Mouse (Mus musculus) liver, embryonic 13.5 days (tissue): ENCODE measurements around the gene Abcc5. TPM values are rescaled to one million over a fixed set of nuclear protein-coding genes. Genes with fewer than 3 reads are reported as not detected.
"Not testable (repeated sequence)": the region's sequence is repeated elsewhere in the genome, so short reads cannot be mapped to it uniquely, and the experiment has no call there.

Experiments used
- ATAC-seq: fragments of 200-750 bp; cut with Nextera tagmentation; 2 replicates; pipeline ENCODE4 v1.8.0; 2017; ENCODE audit warnings: low read depth, mild to moderate bottlenecking, moderate number of reproducible peaks, moderate library complexity
- DNase-seq: peaks from one replicate; pipeline ENCODE4 v3.0.0; 2022
- H3K27ac ChIP-seq: fragments of 300-500 bp; sonication (generic); 2 replicates; pipeline ENCODE4 v1.5.1; 2015; ENCODE audit warnings: moderate library complexity, mild to moderate bottlenecking, inconsistent platforms
- H3K27me3 ChIP-seq: fragments of 300-500 bp; sonication (generic); 2 replicates; pipeline ENCODE4 v1.6.1; 2015; ENCODE audit warnings: mild to moderate bottlenecking, inconsistent platforms
- H3K36me3 ChIP-seq: fragments of 300-500 bp; sonication (generic); 2 replicates; pipeline ENCODE4 v1.6.1; 2015; ENCODE audit warnings: mild to moderate bottlenecking, inconsistent platforms
- H3K4me1 ChIP-seq: fragments of 300-500 bp; sonication (generic); replicated peaks from 2 replicates; pipeline ENCODE4 v1.6.1; 2015; ENCODE audit warnings: inconsistent platforms
- H3K4me2 ChIP-seq: fragments of 300-500 bp; sonication (generic); 2 replicates; pipeline ENCODE4 v1.6.1; 2015; ENCODE audit warnings: inconsistent platforms, mild to moderate bottlenecking, moderate library complexity
- H3K4me3 ChIP-seq: fragments of 300-500 bp; sonication (generic); replicated peaks from 2 replicates; pipeline ENCODE4 v1.5.1; 2015; ENCODE audit warnings: mild to moderate bottlenecking, inconsistent platforms
- H3K9ac ChIP-seq: fragments of 300-500 bp; sonication (generic); 2 replicates; pipeline ENCODE4 v1.6.1; 2015; ENCODE audit warnings: mild to moderate bottlenecking, inconsistent platforms
- H3K9me3 ChIP-seq: fragments of 300-500 bp; sonication (generic); replicated peaks from 2 replicates; pipeline ENCODE4 v1.6.1; 2016; ENCODE audit warnings: inconsistent platforms
- WGBS: fragments of 180-500 bp; shearing (Covaris S2); methylation state at CpG from one replicate; pipeline ENCODE4 v1.1.7; 2015; ENCODE audit not compliant: insufficient replicate concordance; 5-methylcytosine and 5-hydroxymethylcytosine counted together
- polyA plus RNA-seq: library from polyadenylated mRNA; unstranded; fragments of >200 nt; fragmentation: Nextera tagmentation; extraction: Ambion mirVana; gene quantifications from 2 replicates; pipeline ENCODE4 v1.2.1, GENCODE M21; 2015

Abcc5 gene
- polyA plus RNA-seq, 1 experiment from 2014 or later: 16.0 TPM

DNA sequence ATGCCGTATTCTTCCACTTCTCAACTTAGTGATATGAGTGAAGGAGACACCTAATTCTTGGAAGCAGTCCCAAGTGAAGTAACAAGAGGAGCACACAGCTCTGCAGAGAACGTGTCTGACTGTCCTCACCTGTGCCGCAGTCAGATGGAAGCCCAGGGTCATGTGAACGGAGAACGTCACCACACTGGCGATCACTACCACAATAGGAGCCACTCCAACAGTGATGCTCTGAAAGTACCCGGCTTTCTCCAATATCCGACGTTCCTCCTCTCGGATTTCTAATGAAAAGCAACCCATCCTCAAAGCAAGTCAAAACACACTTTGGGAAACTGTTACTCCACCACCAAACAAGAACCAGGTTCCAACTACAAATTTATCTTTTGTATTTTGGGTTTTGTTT is 29.3 kb downstream of the Abcc5 start:
- Histone ChIP-seq H3K4me2 (no peak overlapping the region), H3K4me1 (no peaks in the 10 kb centered on the region), H3K9me3 (no peaks in the 10 kb centered on the region), H3K27me3 (no peaks in the 10 kb centered on the region), H3K36me3 (peaks cover 77% of the 10 kb centered on the region), H3K27ac (no peak overlapping the region), H3K4me3 (no peak overlapping the region), H3K9ac (no peak overlapping the region)
- ATAC-seq (no peak), DNase-seq (no peak)
- 84% methylated on average over 10 of the region's 10 CpGs for WGBS

DNA sequence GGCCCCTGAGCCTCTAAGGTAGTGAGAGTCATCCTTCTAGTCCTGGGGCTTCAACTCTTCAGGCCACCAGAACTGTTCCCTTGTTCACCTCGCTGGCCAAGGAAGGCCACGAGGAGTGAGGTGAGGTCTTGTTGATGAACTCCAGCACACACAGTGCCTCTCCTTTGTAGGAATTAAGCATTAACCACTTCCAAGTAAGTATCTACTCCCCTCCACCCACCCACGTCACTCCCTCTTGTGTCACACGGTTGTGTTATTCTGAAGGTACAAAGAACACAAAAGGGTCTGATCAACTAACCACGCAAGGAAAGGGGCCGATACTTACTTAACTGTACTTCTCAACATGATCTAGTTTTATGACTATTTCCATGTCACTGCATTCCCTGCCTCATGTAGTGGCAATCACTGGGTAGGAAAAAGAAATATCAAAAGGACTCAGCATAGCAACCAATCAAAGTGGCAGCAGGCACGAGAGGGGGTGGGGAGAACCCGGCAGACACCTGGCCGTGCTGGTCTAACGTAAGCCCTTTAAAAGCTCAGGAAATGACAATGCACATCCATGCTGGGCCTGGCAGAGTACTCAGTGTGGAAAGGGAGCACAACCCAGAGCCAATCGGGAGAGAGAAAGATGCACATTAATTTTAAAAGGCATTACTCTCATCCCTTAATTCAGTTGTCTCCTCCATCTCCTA is 30.8 kb downstream of the Abcc5 start:
- DNase-seq (no peak), ATAC-seq (no peak)
- peaks cover 79% of the 10 kb centered on the region for H3K36me3 ChIP-seq
- H3K9ac ChIP-seq: no peak overlapping the region
- H3K4me1 ChIP-seq: no peaks in the 10 kb centered on the region
- no peak overlapping the region for H3K4me3 ChIP-seq
- no peaks in the 10 kb centered on the region for H3K9me3 ChIP-seq
- no peak overlapping the region for H3K4me2 ChIP-seq
- 78% methylated on average over 11 of the region's 11 CpGs for WGBS
- no peak overlapping the region for H3K27ac ChIP-seq
- no peaks in the 10 kb centered on the region for H3K27me3 ChIP-seq

DNA sequence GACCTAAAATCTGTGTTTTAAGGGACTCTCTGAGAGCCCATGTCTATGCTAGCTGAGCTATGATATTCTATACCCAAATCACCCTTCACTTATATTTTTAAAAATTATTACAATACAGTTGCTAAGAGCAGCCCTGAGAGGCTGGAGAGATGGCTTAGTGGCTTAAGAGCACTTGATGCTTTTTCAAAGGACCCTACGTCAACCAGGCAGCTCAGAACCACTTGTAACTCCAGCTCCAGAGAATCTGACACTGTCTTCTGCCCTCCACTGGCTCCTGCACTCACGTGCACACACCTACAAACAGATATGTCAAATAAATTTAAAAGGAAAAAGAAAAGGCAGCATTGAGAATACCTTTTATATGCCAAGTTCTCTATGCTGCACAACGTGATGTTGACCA is 34.4 kb downstream of the Abcc5 start:
- no peaks in the 10 kb centered on the region for H3K27me3 ChIP-seq
- H3K36me3 ChIP-seq: peaks cover 84% of the 10 kb centered on the region
- ATAC-seq (no peak), DNase-seq (no peak)
- WGBS: 70% methylated on average over 3 of the region's 3 CpGs
- no peak overlapping the region for H3K4me2 ChIP-seq
- H3K9ac ChIP-seq: no peak overlapping the region
- H3K4me1 ChIP-seq: no peaks in the 10 kb centered on the region
- no peak overlapping the region for H3K27ac ChIP-seq
- H3K9me3 ChIP-seq: no peaks in the 10 kb centered on the region
- no peak overlapping the region for H3K4me3 ChIP-seq

DNA sequence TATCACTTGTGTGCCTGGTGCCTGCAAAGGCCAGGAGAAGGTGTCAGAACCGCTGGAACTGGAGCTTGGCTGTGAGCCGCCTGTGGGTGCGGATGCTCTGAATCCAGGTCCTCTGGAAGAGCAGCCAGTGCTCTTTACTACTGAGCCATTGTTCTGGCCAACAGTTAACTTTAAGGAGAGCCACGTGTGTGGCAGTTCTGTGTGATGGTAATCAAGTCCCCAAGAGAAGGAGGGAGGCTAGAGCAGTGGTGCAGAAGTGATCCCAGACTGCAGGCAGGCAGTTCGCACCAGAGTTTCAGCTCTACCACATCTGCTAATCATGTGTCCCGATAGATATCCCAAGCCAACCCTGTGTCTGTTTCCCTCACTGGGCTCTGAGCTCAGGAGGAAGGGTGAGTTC is 36.0 kb downstream of the Abcc5 start:
- H3K4me1 ChIP-seq: no peaks in the 10 kb centered on the region
- no peak overlapping the region for H3K27ac ChIP-seq
- no peak overlapping the region for H3K4me3 ChIP-seq
- H3K36me3 ChIP-seq: peaks cover 74% of the 10 kb centered on the region
- ATAC-seq (no peak), DNase-seq (no peak)
- 75% methylated on average over 6 of the region's 6 CpGs for WGBS
- no peaks in the 10 kb centered on the region for H3K27me3 ChIP-seq
- no peak overlapping the region for H3K9ac ChIP-seq
- H3K9me3 ChIP-seq: no peaks in the 10 kb centered on the region
- no peak overlapping the region for H3K4me2 ChIP-seq

DNA sequence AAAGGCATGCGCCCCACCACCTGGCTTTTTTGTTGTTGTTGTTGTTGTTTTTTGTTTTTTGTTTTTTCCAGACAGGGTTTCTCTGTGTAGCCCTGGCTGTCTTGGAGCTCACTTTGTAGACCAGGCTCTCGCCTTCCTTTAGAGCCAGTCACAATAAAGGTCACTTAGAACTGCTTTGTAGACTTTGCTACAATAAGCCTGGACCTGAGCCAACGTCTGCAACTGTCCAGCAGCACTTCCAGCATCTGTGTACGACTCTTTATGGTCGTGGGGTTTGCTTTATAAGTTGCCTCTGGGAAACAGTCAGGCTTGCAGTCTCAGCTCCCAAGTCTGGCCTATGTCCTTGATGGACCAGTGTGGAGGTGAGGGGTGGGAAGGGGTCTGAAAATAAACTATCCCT is 45.2 kb downstream of the Abcc5 start:
- DNase-seq (no peak), ATAC-seq (no peak)
- H3K4me3 ChIP-seq: no peak overlapping the region

DNA sequence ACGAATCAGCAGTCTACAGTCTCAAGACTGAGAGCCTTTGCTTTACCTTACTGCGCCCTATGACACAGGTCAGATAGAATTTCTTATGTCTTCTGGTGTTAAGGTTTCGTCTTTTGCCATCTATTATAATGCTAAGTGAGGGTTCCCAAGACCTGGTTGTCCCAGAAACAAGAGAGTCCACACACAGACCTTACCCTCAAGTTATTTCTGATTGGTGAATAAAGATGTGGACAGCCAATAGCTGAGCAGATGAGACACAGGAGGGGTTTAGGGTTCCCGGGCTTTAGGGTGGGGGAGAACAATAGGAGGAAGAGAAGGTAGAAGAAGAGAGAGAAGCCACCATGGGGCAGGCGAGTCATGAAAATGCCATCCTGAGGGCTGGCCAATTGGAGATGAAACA is 50.9 kb downstream of the Abcc5 start:
- peaks cover 70% of the 10 kb centered on the region for H3K36me3 ChIP-seq
- WGBS: 84% methylated on average over 5 of the region's 5 CpGs
- H3K4me1 ChIP-seq: peaks cover 11% of the 10 kb centered on the region
- no peak overlapping the region for H3K27ac ChIP-seq
- ATAC-seq: no peak
- no peak overlapping the region for H3K4me3 ChIP-seq
- H3K9me3 ChIP-seq: no peaks in the 10 kb centered on the region
- H3K9ac ChIP-seq: no peak overlapping the region
- DNase-seq: no peak
- H3K4me2 ChIP-seq: no peak overlapping the region
- no peaks in the 10 kb centered on the region for H3K27me3 ChIP-seq

More for the DNA sequence above, 45.2 kb downstream of the Abcc5 start:
- H3K4me1 ChIP-seq: 0 out of 2 replicates have a peak, but pooled peaks cover 2% of the 10 kb centered on the region
- H3K27me3 ChIP-seq: no peaks in the 10 kb centered on the region
- H3K36me3 ChIP-seq: peaks cover 35% of the 10 kb centered on the region
- H3K27ac ChIP-seq: no peak overlapping the region
- H3K4me2 ChIP-seq: no peak overlapping the region
- no peaks in the 10 kb centered on the region for H3K9me3 ChIP-seq
- 68% methylated on average over 5 of the region's 5 CpGs for WGBS
- H3K9ac ChIP-seq: no peak overlapping the region

DNA sequence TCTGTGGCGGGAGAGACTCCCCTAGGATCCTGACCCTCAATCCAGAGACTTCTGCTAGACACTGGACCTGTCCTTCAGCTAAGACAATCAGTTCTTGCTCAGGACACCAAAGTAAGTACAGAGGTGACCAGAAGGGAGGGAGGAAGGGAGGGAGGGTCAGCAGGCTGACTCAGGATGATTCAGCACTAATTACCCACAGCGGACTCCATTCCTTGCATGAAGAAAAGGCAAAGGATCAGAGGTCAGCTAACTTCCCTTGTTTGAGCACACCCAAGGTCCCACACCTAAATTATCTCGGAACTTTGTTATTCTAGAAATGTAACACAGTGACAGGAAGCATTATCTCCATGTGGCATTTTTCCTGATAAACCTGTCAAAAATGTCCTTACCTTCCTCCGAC is 54.5 kb downstream of the Abcc5 start:
- DNase-seq: peak; percentile 53
- H3K4me2 ChIP-seq: no peak overlapping the region
- peak overlapping the region; percentile 54 for H3K27ac ChIP-seq

DNA sequence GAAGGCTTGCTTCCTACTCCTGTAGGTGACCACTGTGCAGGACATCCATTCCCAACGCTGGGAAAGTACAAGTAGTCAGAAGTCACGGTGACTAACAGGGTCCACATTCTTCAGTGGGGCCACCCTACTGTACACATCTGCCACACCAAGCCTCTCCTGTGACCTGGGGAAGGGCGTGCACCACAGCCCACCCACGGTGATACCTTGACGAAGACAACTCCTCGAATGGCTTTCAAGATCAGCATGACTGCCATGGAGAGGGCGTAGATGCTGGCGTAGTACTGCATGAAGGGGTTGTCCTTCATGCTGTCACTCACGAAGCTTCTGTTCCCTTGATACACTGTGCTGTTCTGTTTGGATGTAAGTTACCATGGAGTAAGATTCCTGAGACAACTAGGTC is 58.0 kb downstream of the Abcc5 start:
- peaks cover 11% of the 10 kb centered on the region for H3K4me1 ChIP-seq
- H3K36me3 ChIP-seq: peaks cover 75% of the 10 kb centered on the region

More for the DNA sequence above, 54.5 kb downstream of the Abcc5 start:
- 42% methylated on average over 4 of the region's 4 CpGs for WGBS
- Histone ChIP-seq H3K27me3 (no peaks in the 10 kb centered on the region), H3K4me3 (no peak overlapping the region), H3K36me3 (peaks cover 72% of the 10 kb centered on the region), H3K9ac (no peak overlapping the region), H3K9me3 (no peaks in the 10 kb centered on the region), H3K4me1 (peaks cover 11% of the 10 kb centered on the region)
- ATAC-seq: peak; percentile 66; the same call in 1 of the 2 replicates

DNA sequence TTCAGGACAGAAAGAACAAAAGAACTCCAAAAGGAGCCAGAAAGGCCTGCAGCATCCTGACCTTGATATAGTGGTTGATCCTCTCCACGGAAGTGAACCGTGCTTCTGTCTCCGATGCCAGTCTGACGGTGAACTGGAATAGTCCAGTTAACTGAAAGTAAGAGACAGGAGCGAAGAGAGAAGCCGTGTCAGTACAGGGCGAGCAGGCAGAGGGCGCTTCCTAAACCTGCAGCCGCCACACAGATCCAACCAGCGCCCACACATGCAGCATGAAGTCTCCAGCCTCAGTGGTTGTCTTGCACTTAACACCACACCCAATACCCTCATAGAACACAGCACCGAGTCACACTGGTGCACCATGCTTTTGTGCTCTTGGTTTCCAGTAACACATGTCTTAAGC is 64.1 kb downstream of the Abcc5 start:
- Histone ChIP-seq H3K27me3 (no peaks in the 10 kb centered on the region), H3K9ac (no peak overlapping the region), H3K36me3 (peaks cover 79% of the 10 kb centered on the region), H3K4me3 (no peak overlapping the region), H3K9me3 (no peaks in the 10 kb centered on the region), H3K4me1 (peaks cover 4% of the 10 kb centered on the region; the same call in 1 of the 2 replicates), H3K4me2 (no peak overlapping the region), H3K27ac (no peak overlapping the region)
- WGBS: 87% methylated on average over 11 of the region's 11 CpGs
- ATAC-seq (no peak), DNase-seq (no peak)

More for the DNA sequence above, 58.0 kb downstream of the Abcc5 start:
- H3K4me3 ChIP-seq: no peak overlapping the region
- H3K9me3 ChIP-seq: no peaks in the 10 kb centered on the region
- H3K27ac ChIP-seq: no peak overlapping the region
- ATAC-seq (no peak), DNase-seq (no peak)
- no peak overlapping the region for H3K4me2 ChIP-seq
- H3K9ac ChIP-seq: no peak overlapping the region
- WGBS: 87% methylated on average over 9 of the region's 9 CpGs
- no peaks in the 10 kb centered on the region for H3K27me3 ChIP-seq

DNA sequence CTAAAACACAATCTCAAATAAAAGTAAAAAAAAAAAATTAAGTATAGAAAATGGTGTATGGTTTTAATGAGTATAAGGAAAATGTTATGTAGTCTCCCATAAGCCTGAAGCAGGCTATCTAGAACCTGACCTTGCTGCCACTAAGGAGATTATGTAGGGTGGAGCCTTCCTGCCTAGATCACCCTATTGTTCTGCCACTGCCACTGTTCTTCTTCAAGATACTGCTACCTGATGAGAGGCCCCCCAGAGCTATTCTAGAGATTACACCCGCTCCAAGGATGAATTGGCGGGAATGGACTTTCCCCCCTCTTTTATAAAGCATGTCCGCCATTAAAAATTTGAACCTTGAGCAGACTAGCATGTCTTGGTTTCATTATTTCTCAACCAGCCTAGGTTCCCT is 64.7 kb downstream of the Abcc5 start:
- DNase-seq, H3K9me3 ChIP-seq, H3K4me1 ChIP-seq, H3K27ac ChIP-seq, H3K27me3 ChIP-seq, H3K4me3 ChIP-seq, H3K4me2 ChIP-seq, H3K9ac ChIP-seq, ATAC-seq: not testable (repeated sequence)
- WGBS: 61% methylated on average over 3 of the region's 3 CpGs
- H3K36me3 ChIP-seq: peaks cover 77% of the 10 kb centered on the region

DNA sequence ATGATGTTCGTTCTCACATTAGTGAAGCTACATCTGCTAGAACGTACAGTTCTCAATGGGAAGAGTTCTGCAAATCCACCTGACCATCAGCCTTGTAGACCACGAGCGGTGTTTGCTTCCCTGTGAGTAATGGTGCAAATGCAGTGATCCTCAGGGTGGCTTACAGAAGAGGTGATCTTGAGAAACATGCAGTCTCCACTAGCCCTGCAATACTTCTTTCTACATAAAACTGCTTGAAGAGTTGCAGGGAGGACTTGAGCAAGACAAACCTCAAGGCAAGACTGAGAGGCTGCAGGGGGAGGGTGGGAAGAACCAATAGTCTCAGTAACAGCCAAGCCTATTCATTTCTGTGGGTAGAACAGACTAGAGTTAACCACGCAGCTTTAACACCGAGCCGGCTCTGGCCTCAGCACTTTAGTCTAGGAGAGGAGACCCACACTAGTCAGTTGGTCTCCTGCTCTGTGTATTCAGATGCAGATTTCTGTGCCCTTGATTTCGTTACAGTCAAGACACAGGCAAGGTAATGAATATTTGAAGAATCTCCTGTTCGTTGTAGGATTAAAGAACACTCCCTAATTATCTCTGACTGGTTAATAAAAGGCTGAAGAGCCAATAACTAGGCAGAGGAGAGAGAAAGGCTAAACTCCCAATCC is 66.4 kb downstream of the Abcc5 start:
- Histone ChIP-seq H3K27ac (no peak overlapping the region), H3K36me3 (peaks cover 78% of the 10 kb centered on the region), H3K4me3 (no peak overlapping the region), H3K4me2 (no peak overlapping the region), H3K9ac (no peak overlapping the region), H3K4me1 (peaks cover 4% of the 10 kb centered on the region; the same call in 1 of the 2 replicates), H3K27me3 (no peaks in the 10 kb centered on the region), H3K9me3 (no peaks in the 10 kb centered on the region)
- DNase-seq (no peak), ATAC-seq (no peak)
- WGBS: 80% methylated on average over 9 of the region's 9 CpGs

DNA sequence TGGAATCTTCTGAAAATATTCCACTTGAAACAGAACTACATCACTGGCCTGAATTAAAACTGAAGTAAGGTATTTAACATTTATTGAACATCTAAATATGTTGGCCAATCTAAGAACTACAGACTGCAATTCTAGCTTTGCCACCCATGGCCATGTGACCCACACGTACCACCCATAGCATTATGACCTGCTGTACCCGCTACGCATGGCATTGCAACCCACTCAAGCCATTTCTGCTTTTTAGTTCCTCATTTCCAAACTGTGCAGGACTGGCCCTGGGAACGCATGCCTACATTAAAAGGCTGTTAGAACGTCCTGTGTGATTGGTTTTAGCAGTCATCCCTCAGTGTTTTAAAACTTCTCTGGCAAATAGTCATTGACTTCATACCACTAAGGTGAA is 68.4 kb downstream of the Abcc5 start:
- WGBS: 69% methylated on average over 5 of the region's 5 CpGs
- ATAC-seq (no peak), DNase-seq (no peak)
- H3K36me3 ChIP-seq: peaks cover 68% of the 10 kb centered on the region
- no peak overlapping the region for H3K9ac ChIP-seq
- no peak overlapping the region for H3K27ac ChIP-seq
- H3K9me3 ChIP-seq: no peaks in the 10 kb centered on the region
- peaks cover 4% of the 10 kb centered on the region; the same call in 1 of the 2 replicates for H3K4me1 ChIP-seq
- H3K4me2 ChIP-seq: no peak overlapping the region
- H3K4me3 ChIP-seq: no peak overlapping the region
- H3K27me3 ChIP-seq: no peaks in the 10 kb centered on the region
